Mouse (Mus musculus) cerebellum, adult 9-10 months (tissue): ENCODE results near the gene Il27.

Experiments
- DNase-seq: peaks from one replicate; pipeline ENCODE4 v3.0.0; 2022

Il27 gene

DNA sequence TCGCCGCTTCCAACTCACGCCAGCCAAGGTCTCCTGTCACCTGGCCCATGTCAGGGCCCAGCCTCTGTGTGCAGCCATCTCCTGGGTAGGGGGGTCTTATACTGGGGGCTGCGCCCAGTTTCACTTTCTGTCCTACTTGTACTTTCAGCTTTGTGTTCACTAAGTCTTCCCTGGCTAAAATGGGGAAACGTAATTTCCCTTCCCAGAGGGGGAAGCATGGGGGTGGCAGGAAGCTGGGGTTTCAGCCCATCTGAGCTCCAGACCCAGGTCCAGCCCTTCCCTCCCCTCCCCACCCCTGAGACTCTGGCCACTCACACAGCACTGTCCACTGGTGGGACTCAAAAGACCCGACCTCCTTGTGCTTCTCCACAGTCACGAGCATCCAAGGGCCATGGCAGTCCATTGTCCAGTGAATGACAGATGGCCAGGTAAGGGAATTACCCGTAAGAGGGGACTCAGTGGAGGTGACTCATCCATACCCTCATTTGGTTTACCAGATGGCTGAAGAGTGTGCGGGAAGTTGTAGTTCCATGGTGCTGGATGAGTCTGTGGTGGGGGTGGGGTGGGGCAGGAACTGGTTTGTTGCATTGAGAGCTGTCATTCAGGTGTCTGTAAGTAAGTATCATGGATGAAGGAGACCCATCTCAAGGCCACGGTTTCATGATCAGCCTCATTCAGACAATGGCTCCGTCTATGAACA is at the start of gene Il27:
Gene Il27, minus strand, starts transcription at position 80 of the 700 bp plus-strand sequence.
- DNase-seq: no peak

DNA sequence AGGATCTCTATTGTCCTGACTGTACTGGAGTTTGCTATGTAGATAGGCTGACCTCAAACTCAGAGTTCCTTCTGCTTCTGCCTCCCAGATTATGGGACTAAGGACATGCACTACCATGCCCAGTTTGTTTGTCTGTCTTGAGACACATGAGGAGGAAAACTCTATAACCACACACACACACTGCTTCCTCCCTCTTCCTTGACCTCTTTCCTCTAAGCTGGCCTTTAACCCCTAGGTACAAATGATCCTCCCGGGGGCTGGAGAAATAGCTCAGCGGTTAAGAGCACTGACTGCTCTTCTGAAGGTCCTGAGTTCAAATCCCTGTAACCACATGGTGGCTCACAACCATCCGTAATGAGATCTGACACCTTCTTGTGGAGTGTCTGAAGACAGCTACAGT is 49.6 kb upstream of the Il27 start:
- DNase-seq: no peak

DNA sequence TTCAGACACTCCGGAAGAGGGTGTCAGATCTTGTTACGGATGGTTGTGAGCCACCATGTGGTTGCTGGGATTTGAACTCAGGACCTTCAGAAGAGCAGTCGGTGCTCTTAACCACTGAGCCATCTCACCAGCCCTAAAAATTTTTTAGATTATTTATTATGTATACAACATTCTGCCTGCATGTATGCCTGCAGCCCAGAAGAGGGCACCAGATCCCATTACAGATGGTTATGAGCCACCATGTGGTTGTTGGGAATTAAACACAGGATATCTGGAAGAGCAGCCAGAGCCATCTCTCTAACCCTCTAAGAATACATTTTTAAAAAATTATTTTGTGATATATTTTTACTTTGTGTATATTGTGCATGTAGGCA is 48.5 kb upstream of the Il27 start:
- peak; percentile 71 for DNase-seq

DNA sequence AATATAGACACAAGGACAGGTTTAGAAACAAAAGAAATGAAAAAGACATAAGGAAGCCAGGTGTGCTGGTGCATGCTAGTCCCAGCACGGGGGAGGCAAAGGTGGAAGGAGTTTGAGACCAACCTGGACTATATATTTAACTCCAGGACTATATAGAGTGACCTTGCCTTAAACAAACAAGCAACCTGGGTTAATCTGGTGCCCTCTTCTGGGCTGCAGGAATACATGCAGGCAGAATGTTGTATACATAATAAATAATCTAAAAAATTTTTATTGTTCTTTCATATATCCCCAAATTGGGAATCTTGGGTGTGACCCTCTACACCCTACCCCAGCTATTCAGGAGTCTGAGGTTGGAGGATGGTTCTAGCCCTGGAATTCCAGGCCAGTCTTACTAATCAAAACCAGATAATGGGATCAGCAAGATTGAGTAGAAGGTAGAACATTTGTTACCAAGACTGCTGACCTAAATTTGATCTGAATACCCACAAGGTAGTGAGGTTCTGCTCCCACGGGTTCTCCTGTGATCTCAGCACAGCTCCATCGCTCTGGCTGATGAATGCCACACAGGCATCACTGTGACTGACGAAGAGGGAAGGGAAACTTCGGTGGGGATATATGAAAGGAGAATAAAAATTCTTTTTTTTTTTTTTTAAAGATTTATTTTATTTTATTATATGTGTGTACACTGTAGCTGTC is 48.0 kb upstream of the Il27 start:
- DNase-seq: no peak

DNA sequence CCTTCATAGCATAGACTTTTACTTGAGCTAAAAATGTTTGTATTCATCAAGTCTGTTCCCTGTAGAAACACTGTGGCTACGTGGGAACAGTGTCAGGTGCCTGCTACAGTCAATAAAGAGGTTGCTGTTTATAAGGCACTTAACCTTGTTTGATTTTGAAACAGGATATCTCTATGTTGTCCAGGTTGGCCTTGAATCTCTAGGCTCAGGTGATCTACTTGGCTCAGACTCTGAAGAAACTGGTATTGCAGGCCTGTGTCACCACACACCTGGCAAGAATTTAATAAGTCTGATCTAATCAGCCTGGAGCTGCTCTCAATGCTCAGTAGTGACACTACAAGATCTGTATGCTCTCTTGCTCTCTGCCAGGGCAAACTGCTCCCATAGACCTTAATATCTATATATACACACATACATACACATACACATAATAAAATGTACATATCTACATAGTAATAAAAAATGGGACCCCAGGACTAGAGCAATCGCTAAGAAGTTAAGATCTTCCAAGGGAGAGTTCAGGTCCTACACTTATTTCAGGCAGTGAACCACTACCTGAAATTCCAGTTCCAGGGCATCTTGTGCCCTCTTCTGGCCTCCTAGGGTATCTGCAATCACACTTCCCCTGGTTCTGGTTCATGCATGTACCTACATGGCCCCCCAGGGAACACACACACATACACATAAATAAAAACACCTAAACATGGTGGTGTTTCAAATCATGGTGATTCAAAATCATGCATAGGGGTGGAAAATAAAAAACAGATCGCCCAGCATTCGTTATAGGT is 42.2 kb upstream of the Il27 start:
- no peak for DNase-seq

DNA sequence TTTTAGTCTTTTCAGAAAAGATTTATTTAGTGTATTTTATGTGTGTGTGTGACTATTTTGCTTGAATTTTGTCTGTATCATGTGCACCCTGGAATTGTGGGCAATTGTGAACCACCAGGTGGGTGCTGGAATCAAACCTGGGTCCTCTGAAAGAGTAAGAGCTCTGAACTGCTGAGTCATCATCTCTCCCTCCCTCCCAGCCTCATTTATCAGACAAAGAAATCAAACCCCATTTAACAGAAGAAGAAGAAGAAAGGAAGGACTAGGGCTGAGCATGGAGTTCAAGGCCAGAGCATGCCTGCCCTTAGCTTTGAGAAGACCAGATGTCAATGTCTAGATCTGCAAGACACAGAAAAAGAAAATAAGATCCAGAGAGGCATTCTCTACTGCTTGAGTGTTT is 40.6 kb upstream of the Il27 start:
- no peak for DNase-seq

DNA sequence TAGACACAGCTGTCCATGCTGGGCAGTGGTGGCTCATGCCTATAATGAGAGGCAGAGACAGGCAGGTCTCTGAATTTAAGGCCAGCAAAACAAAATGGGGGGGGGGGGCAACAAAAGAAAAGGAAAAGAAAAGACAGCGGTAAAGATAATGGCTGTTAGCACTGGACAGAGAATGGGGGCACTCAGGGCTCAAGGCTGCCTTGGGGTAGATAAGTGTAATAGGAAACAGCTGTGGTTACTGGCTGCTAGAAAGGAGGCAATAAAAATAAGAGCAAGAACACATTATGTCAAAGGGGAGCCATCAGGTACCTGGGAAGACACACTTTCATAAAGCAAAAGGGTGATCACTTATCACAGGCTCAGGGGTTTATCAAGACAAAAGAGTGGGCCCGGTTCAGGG is 37.7 kb upstream of the Il27 start:
- no peak for DNase-seq

DNA sequence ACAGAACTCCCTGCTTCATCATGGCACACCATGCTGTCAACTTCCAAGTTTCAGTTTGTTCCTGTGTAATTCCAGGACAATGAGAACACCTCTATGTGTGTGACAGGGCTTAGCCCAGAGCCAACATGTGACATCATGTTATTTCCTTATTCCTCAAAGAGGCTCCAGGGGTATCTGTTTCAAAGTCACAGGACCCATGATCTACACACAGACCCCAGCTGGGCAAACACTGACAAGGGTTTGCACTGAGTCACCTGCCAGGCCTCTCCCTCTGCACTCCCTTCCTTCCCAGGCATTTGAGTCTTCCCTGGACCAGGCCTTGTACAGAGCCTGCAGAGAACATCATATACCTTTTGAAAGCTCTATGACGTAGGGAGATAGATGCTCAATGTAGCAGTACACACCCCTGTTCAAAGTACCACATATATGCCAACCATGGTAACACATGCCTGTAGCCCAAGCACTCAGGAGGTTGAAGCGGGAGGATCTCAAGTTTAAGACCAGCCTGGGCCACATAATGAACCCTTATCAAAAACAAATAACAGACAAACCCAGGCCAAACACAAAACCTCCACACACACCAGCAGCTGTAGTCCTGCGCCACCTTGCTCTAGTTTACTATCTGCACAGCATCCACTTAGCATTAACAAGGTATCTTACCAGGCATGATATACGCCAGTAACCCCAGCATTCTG is 36.2 kb upstream of the Il27 start, which contains the start of gene Nupr1:
Gene Nupr1, minus strand, starts transcription at position 38 of the 695 bp plus-strand sequence.
- no peak for DNase-seq

DNA sequence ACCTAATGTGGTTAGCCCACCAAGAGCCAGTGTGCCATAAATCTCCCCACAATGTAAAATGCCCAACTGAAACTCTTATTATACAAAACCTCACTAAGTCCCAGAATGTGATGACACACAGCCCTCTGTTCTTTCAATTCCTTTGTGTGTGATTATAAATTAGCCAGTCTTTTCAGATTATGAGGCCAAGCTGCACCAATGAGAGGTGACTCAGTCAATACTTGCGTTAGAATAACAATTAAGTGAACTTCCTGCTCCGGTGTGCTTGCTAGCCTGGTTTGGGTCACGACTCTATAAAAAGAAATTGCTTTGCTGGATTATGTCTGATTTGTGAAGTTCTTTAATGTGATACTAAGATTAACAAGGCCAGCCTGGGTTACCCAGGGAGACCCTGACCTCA is 35.2 kb upstream of the Il27 start:
- no peak for DNase-seq

DNA sequence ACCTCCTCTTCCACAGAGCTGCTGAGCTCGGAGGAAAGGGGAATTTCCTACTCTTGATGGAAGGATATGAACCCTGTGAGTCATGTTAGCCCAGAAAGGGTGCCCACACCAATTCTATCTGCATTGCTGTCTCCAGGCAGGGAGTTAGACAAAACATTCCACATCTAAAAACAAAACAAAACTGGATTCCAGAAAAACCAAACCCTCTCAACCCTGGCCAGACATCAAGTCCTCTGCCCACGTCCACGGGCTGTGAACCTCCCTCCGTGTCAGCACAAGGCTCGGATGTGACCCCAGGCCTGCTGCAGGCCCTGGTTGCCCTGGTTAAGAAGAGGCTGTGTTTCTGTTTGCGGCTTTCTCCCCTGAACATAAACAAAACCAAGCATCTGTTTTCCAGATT is 33.4 kb upstream of the Il27 start:
- DNase-seq: no peak

DNA sequence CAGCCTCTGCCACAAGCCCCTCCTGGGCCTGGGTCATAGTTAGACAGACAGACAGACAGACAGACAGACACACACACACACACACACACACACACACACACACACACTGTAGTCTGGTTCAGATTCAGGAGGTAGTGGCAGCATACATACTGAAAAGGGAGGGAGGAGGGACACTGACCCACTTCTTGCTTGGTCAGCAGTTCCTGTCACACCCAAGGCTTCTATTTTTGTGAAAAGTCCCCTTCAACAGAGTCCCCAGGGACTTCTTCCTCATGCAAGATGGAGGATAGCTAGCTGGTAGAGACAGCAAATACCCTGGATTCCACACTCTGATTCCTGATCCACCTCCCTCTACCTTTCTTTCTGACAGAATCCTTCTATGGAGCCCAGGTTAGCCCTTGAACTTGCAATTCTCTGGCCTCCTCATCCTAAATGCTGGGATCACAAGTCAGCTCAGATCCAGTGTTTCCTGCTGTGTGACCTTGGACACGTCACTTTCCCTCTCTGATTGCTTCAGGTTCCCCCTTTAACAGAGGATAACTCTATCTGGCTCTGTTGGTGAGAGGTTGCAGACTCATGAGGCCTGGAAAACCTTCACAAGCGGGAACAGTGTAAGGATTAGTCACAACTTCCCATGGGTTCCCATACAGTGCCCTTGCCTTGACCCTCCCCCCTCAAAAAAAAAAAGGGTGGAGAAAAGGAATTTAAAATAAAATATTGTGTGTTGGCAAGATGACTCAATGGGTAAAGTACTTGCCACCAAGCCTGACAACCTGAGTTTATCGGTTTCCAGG is 31.3 kb upstream of the Il27 start:
- no peak for DNase-seq

DNA sequence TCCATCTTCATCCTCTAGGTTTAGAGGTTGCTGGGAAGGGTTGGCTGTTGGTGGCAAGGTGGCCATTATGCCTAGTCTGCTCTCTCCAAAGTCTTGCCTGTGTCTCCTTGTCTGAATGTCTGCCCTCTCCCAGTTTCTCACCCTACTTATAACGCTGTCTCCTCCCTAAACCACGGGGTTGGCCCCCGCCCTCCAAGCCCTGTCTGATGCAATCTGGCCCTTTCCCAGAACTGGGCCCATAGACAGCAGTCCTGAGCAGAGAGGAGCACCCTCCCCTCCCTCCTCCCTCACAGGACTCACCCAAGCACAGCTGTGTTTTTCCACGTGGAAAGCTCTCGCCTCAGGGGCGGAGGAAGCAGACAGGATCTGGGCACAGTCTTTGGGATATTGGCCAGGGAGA is 30.6 kb upstream of the Il27 start:
- no peak for DNase-seq

DNA sequence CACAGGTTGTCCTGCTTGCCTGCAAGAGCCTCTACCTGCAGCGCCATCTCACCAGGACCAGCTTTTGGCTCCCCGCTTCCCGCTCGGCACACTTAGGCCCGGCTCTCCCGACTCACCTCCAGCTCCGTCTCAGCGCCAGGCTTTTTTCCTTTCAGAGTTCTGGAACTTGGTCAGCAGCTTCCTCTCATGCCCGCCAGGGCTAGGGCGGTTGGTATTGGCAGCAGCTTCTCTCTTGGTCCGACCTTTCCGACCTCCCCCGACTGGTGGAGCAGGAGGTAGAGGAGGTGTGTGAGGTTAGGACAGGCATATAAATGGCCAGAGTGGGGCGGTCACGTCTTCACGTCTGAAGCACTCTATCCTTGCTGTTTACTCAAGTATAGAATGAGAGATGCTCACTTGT is 30.0 kb upstream of the Il27 start:
- DNase-seq: no peak

DNA sequence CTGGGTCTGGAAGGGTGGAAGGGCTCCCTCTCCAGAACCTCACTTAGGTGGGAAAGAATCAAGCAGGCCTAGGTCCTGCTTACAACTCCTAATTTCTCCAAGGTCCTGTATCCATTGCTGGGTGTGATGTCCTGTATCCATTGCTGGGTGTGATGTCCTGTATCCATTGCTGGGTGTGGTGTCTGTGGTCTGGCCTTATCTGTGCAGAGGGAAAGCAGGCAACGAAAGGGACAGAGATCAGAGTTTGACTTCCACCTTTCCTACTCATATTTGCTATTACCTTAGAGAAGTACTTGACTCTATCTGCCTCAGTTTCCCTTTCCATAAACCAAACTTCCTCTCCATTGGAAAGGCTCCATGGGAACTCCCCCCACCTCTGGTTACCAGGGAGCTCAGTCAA is 28.6 kb upstream of the Il27 start:
- no peak for DNase-seq

DNA sequence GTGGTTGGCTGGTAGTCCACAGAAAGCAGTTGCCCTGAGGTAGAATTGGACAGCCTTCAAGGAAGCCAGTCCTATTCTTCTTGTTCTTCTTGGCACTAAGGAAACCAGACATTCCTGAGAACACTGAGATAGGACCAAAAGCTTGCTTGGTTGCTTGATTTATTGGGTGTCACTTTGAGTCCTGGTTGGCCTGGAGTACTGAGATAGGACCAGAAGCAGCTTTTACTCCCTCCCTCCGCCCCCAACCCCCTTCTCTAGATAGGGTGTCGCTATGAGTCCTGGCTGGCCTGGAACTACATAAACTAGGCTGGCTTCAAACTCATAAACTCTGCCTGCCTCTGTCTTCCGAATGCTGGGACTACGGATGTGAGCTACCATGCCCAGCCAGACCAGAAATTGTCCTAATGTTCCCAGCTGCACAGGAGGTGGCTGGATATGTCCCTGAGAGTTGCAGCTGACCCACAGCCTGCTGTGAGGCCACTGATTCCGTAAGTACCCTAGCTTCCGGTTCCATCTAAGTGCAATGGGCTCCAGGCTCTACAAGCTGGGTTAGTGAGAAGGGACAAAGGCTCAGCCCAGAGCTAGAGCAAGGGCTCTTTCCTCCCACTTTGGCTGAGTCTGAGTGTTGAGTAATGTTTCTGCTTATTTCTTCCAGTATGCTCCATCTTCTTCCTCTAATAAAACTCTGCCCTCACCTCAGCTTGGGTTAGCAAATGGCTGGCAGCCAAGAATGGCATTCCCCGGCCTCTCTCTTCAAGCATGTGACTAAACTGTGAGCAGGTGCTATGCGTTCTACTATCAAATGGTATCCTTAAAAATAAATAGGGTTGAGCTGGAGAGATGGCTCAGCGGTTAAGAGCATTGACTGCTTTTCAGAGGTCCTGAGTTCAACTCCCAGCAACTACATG is 27.0 kb upstream of the Il27 start:
- DNase-seq: no peak

DNA sequence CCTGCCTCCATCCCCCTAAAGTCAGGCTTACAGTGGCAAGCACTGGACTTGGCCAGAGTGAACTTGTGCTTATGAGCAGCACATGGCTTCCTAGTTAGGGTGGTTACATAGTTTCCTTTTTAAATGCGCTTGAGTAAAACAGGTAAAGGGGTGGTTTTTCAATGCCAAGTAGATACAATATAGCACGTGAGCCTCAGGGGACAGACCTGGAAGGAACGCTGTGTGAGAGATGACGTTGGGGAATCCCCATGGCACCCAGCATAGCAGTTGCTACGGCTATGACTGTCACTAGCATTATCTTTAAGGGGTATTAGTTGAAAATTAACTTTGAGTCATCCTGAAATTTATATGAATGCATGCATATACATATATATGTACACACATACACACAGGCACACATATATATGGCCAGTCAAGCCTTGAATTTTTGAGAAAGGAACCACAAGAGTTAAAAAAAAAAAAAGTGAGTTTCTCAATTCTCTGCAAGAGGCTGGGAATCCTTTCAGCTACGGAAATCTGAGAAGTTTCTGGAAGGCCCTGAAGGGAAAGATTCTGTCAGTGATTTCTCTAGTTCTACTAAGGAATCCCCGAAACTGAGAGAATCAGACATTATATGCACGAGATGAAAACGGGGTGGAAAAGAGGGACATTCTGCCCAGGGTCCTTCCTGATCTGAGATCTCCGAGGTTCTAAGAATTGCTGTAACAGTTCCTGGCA is 25.0 kb upstream of the Il27 start:
- DNase-seq: no peak

DNA sequence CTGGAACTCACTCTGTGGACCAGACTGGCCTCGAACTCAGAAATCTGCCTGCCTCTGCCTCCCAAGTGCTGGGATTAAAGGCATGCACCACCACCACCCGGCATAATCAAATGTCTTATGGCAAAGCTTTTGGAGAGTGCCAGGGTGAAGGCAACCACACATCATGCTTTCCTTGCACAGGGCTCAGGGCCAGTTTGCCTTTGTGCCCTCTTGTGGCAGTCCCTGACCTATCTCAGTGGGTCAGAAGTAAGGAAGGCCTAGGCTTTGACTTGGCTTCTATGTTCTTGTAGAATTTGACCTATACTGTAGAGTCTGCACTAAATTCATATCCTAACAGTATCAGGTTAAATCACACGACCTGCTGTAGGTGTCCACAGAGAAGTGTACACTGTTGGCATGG is 22.0 kb upstream of the Il27 start:
- DNase-seq: no peak

DNA sequence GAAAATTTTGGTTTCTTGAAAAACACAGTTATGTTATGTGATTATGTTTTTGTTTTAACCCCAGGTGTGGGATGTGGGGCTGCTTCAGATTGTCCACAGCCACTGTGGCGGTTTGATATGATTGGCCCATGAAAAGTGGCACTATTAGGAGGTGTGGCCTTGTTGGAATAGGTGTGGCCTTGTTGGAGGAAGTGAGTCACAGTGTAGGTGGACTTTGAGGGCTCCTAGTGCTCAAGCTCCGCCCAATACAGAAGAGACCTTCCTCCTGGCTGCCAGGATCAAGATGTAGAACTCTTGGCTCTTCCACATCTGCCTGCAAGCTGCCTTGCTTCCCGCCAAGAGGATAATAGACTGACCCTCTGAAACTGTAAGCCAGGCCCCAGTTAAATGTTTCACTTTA is 18.0 kb upstream of the Il27 start:
- DNase-seq: no peak

DNA sequence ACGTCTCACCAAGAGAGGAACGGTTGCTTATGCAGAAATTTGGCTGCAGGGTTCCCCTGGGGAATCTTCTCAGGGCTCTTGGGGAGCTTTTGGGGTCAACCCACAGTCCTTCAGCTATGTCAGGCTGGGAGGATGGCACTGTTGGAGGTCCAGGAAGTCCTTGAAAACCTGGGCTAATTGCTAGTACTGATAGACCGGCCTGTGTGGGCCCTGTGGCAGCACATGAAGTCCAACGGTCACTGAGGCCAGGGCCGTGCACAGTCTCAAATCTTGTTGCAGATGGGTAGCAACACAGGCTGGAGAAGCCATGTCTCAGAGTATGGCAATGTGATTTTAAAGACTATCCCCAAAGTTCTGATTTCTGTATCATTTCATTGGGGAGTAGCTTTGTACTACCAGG is 13.1 kb upstream of the Il27 start:
- no peak for DNase-seq

DNA sequence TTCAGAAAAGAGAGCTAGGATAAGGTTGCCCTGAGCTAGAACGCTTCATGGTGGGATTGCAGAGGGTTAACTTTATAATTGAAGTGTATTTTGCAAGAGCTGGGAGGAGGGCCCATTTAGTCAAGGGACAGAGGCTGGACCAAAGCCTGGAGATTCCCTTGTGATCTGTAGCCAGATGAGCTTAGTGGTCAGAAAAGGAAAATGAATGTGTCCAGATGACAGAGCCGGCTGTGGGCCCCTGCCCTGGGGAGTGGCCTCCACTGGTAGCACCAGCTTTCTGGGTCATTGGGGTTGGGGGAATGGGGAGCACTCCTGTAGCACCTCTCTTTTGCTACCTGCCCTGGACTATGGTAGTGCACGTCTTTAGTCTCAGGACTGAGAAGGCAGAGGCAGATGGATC is 12.3 kb upstream of the Il27 start:
- no peak for DNase-seq

DNA sequence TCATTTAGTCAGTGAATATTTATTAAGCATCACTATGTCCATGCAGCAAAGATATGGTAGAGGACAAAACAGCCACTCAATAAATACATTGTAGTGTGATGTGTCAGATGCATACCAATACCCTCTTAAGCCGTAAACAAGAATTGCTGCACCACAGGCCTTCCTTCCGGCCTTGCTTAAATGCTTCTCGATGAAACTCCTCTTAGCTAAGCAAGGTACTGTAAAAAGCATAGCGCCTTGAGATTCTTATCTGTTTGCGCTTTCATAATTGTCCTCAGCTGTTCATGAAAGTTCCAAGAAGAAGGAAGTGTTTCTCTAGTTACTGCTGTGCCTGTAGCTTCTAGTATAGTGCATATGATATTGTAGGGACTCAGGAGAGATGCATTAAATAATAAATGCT is 11.9 kb upstream of the Il27 start:
- DNase-seq: no peak
